Mouse (Mus musculus): ENCODE data around the gene Slc9a9. TPM values are rescaled to one million over a fixed set of nuclear protein-coding genes. Genes with fewer than 3 reads are reported as not detected.

Slc9a9 gene
- polyA plus RNA-seq, 1 experiment: not detected

GRCm38 (mm10) chr9:95113157-95114135 is 443.7 kb downstream of the Slc9a9 start:
- Histone ChIP-seq H3K27ac (ENCODE audit: insufficient read depth, low read depth, low read length) (no peak overlapping the region), H3K4me1 (ENCODE audit: control insufficient read depth, insufficient read depth, low read length) (no peaks in the 10 kb centered on the region), H3K4me3 (ENCODE audit: insufficient read depth, low read depth, low read length) (no peak overlapping the region)
- 71% methylated on average over 12 of the region's 12 CpGs for WGBS
- TF ChIP-seq POLR2A (IDR thresholded peaks at IDR 0.05; ENCODE audit: insufficient read depth, low read depth, low read length) (no peak), CTCF (IDR thresholded peaks at IDR 0.05; ENCODE audit: insufficient read depth, low read depth, low read length) (no peak)

DNA sequence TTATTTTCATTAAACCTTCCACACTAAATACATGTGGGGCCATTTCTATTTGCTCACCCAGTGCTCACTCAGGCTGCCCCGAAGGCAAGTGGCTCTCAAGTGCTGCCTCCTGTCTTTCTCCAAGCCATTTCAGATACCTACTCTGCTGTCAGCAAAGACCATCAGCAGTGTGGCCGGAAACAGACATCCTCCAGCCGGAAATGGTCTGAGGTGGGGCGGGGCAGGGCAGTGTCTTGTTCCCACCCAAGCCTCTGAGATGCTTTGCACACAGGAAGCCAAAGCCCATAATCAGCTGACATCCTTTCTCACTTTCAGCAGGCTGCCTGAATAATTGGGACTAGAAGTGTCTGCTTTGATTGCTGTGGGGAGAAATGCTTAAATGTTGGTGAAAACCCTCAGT is 450.4 kb downstream of the Slc9a9 start:
- peaks cover 14% of the 10 kb centered on the region for H3K4me1 ChIP-seq (ENCODE audit: control insufficient read depth, insufficient read depth, low read length)
- H3K27ac ChIP-seq (ENCODE audit: insufficient read depth, low read depth, low read length): no peak overlapping the region
- no peak overlapping the region for H3K4me3 ChIP-seq (ENCODE audit: insufficient read depth, low read depth, low read length)
- WGBS: 70% methylated on average over 4 of the region's 4 CpGs
- TF ChIP-seq CTCF (IDR thresholded peaks at IDR 0.05; ENCODE audit: insufficient read depth, low read depth, low read length) (no peak), POLR2A (IDR thresholded peaks at IDR 0.05; ENCODE audit: insufficient read depth, low read depth, low read length) (no peak)

- no peak for TF ChIP-seq CTCF (IDR thresholded peaks at IDR 0.05; ENCODE audit: insufficient read depth, low read depth, low read length)
- no peak for TF ChIP-seq POLR2A (IDR thresholded peaks at IDR 0.05; ENCODE audit: insufficient read depth, low read depth, low read length)
- peaks cover 15% of the 10 kb centered on the region for H3K4me1 ChIP-seq (ENCODE audit: control insufficient read depth, insufficient read depth, low read length)
- no peak overlapping the region for H3K4me3 ChIP-seq (ENCODE audit: insufficient read depth, low read depth, low read length)
- WGBS: 64% methylated on average over 11 of the region's 11 CpGs
- no peak overlapping the region for H3K27ac ChIP-seq (ENCODE audit: insufficient read depth, low read depth, low read length)
Measured at GRCm38 (mm10) chr9:95121151-95121835, 451.6 kb downstream of the Slc9a9 start.

- WGBS: 27% methylated on average over 1 of the region's 1 CpGs
- TF ChIP-seq CTCF (IDR thresholded peaks at IDR 0.05; ENCODE audit: insufficient read depth, low read depth, low read length) (no peak), POLR2A (IDR thresholded peaks at IDR 0.05; ENCODE audit: insufficient read depth, low read depth, low read length) (no peak)
- H3K4me3 ChIP-seq (ENCODE audit: insufficient read depth, low read depth, low read length): no peak overlapping the region
- H3K27ac ChIP-seq (ENCODE audit: insufficient read depth, low read depth, low read length): no peak overlapping the region
- peaks cover 11% of the 10 kb centered on the region; the same call in 1 of the 2 replicates for H3K4me1 ChIP-seq (ENCODE audit: control insufficient read depth, insufficient read depth, low read length)
Measured at GRCm38 (mm10) chr9:95125683-95126082, 456.0 kb downstream of the Slc9a9 start.

- H3K27ac ChIP-seq (ENCODE audit: insufficient read depth, low read depth, low read length): no peak overlapping the region
- H3K4me1 ChIP-seq (ENCODE audit: control insufficient read depth, insufficient read depth, low read length): 0 out of 2 replicates have a peak, but pooled peaks cover 4% of the 10 kb centered on the region
- 94% methylated on average over 2 of the region's 2 CpGs for WGBS
- H3K4me3 ChIP-seq (ENCODE audit: insufficient read depth, low read depth, low read length): no peak overlapping the region
- TF ChIP-seq CTCF (IDR thresholded peaks at IDR 0.05; ENCODE audit: insufficient read depth, low read depth, low read length) (no peak), POLR2A (IDR thresholded peaks at IDR 0.05; ENCODE audit: insufficient read depth, low read depth, low read length) (no peak)
Measured at GRCm38 (mm10) chr9:95127774-95128173, 458.1 kb downstream of the Slc9a9 start.

- TF ChIP-seq CTCF (IDR thresholded peaks at IDR 0.05; ENCODE audit: insufficient read depth, low read depth, low read length) (no peak), POLR2A (IDR thresholded peaks at IDR 0.05; ENCODE audit: insufficient read depth, low read depth, low read length) (no peak)
- no peak overlapping the region for H3K27ac ChIP-seq (ENCODE audit: insufficient read depth, low read depth, low read length)
- 96% methylated on average over 10 of the region's 10 CpGs for WGBS
- peaks cover 15% of the 10 kb centered on the region for H3K4me1 ChIP-seq (ENCODE audit: control insufficient read depth, insufficient read depth, low read length)
- H3K4me3 ChIP-seq (ENCODE audit: insufficient read depth, low read depth, low read length): no peak overlapping the region
Measured at GRCm38 (mm10) chr9:95149206-95149729, 479.6 kb downstream of the Slc9a9 start.

DNA sequence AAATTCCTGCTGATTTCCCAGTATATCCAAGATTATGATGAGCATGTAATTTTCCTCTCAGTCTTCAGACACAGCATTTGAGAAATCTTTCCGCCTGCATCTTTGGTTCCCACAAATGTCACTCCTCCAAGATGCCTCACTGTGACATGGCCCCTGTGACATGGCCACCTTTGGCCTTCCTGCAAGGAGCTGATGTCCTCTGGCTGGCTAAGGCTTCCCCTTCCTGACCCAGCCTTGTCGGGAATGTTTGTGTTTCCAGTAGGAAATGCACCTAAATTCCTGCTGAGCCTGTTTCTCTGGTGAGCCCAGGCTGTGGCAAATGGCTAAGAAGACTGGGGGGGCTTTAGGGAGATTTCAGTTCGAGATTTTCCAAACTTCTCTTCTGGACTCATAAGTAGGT is 480.4 kb downstream of the Slc9a9 start:
- H3K4me3 ChIP-seq (ENCODE audit: insufficient read depth, low read depth, low read length): no peak overlapping the region
- 63% methylated on average over 3 of the region's 3 CpGs for WGBS
- TF ChIP-seq POLR2A (IDR thresholded peaks at IDR 0.05; ENCODE audit: insufficient read depth, low read depth, low read length) (no peak), CTCF (IDR thresholded peaks at IDR 0.05; ENCODE audit: insufficient read depth, low read depth, low read length) (no peak)
- no peak overlapping the region for H3K27ac ChIP-seq (ENCODE audit: insufficient read depth, low read depth, low read length)
- H3K4me1 ChIP-seq (ENCODE audit: control insufficient read depth, insufficient read depth, low read length): peaks cover 15% of the 10 kb centered on the region

DNA sequence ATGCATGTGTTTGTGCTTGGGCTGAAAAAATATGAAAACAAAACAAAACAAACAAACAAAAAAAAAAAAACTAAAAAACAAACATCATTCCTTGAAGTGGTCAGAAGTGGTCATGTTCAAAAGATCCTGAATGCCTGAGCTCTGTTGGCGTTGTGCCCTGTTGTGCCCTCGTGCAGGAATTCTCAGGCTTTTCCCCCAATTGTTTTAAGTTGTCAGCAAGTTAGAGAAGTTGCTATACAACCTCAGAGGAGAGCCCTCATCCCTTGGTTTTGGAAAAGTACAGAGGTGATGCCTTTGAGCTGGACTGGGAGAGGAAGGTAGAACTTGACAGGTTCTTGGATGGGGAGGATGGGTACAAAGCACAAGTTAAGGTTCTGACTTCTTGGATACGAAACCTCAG is 480.9 kb downstream of the Slc9a9 start:
- H3K4me1 ChIP-seq (ENCODE audit: control insufficient read depth, insufficient read depth, low read length): peaks cover 15% of the 10 kb centered on the region
- 69% methylated on average over 3 of the region's 3 CpGs for WGBS
- no peak overlapping the region for H3K27ac ChIP-seq (ENCODE audit: insufficient read depth, low read depth, low read length)
- no peak overlapping the region for H3K4me3 ChIP-seq (ENCODE audit: insufficient read depth, low read depth, low read length)
- no peak for TF ChIP-seq POLR2A (IDR thresholded peaks at IDR 0.05; ENCODE audit: insufficient read depth, low read depth, low read length)
- TF ChIP-seq CTCF (IDR thresholded peaks at IDR 0.05; ENCODE audit: insufficient read depth, low read depth, low read length): no peak

GRCm38 (mm10) chr9:95150998-95151397 is 481.3 kb downstream of the Slc9a9 start:
- Histone ChIP-seq H3K4me1 (ENCODE audit: control insufficient read depth, insufficient read depth, low read length) (peaks cover 15% of the 10 kb centered on the region), H3K27ac (ENCODE audit: insufficient read depth, low read depth, low read length) (no peak overlapping the region), H3K4me3 (ENCODE audit: insufficient read depth, low read depth, low read length) (no peak overlapping the region)
- TF ChIP-seq CTCF (IDR thresholded peaks at IDR 0.05; ENCODE audit: insufficient read depth, low read depth, low read length) (no peak), POLR2A (IDR thresholded peaks at IDR 0.05; ENCODE audit: insufficient read depth, low read depth, low read length) (no peak)
- WGBS: 49% methylated on average over 4 of the region's 4 CpGs

Measured in olfactory bulb, adult 2 months (tissue).